Mouse (Mus musculus) gonadal fat pad, adult 2 months (tissue): ENCODE data around the gene Aplf. TPM values are rescaled to one million over a fixed set of nuclear protein-coding genes. Genes with fewer than 3 reads are reported as not detected.
"Not testable (repeated sequence)": the region's sequence is repeated elsewhere in the genome, so short reads cannot be mapped to it uniquely, and the experiment has no call there.

Experiments used
- DNase-seq: peaks from one replicate; pipeline ENCODE4 v3.0.0-alpha.2; 2012; ENCODE audit warnings: low read depth
- polyA plus RNA-seq: library from polyadenylated mRNA; depleted of rRNA; stranded (reverse); fragments of >200 nt; gene quantifications from 2 replicates; pipeline ENCODE4 v1.2.3, GENCODE M21; 2012; rRNA removed

Gene Aplf
- 4.2 and 4.4 TPM in 2 replicates for polyA plus RNA-seq

DNA sequence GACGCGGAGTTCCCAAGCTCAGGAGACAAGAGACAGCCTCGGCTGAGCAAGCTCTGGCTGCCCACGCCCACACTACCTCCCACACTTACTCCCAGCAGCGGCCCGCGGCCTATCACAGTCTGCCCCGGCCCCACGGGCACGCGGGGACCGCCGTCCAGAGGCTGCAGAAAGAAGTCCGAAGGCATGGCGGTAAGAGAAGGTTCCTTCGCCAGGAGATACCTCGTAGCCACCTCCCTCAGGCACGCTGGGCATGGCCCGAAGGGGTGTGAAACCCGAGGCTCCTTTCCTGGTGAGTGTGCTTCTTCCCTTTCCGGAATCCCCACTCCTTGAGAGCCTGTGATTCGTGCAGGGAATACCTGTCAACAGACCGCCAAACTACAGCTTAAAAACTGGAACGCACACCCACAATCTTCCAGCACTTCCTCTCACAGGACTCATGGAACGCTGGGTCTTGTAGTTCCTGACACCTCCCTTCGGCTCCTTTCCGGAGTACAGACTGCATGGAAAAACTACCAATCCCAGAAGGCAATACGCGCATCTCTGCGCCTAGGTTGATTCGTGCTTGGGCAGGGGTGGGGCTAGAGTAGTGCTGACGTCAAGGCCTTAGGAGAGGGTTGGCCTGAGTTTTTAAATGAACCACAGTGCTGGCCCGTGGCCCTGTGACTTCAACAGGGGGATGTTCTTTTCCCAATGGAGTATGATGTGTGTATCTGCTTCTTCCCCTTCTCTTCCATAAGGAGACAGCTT is at the start of gene Aplf:
Gene Aplf, minus strand, starts transcription at position 423 of the 747 bp plus-strand sequence.
- peak; percentile 100 for DNase-seq

DNA sequence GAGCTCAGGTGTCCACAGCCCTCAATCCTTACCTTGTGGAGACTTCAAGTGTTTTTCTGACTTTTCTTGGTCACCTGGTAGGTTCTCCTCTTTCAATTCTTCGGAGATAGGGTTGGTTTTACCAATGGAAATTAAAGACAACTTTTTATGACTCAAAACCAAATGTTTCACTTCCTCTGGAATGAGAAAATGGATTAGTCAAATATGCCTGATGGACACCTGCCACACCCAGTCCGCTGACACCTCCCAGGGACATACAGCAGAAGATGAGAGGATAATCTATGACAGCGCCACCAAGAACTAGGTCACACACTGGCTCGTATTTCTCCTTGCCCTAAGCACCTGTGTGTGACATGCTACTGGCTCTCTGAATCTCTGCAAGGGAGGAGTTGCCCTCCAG is 42.1 kb upstream of the Aplf start:
- DNase-seq: no peak

DNA sequence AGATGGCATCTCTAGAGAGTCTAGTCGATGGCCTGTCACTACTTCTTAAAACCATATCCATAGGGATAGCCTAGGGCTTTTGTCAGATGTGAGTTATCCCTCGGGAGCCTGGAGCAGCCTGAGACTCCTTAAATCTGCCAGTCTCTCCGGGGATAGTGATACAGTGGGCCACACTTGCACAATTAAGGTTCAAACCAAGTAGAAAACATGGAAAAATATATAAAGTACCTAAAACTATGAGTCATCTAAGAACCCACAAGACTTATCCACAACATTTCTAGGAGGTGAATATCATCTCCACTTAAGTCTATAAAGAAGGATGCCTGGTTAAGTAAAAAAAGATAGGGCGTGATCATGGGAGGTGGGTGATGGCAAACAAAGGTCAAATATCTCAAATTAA is 40.3 kb upstream of the Aplf start:
- DNase-seq: no peak

DNA sequence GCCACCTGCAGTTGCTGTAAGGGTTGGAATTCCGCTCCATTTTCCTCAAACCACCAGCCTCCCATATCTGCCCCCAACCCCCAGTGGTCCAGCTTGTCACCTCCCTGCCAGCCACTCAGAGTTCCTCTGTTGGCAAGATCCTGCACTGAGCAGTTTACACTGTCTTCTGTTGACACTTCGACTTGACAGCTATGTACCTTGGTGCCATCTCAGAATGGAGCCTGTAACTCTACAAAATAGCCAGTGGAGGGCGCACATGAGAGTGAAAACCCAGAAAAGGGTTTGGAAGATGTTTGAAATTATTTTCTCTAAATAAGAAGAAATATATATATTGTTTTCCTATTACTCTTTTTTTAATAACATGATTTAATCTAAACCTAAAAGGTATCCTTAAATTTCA is 34.3 kb upstream of the Aplf start:
- no peak for DNase-seq

GRCm38 (mm10) chr6:87696544-87696943 is 24.6 kb upstream of the Aplf start:
- no peak for DNase-seq

DNA sequence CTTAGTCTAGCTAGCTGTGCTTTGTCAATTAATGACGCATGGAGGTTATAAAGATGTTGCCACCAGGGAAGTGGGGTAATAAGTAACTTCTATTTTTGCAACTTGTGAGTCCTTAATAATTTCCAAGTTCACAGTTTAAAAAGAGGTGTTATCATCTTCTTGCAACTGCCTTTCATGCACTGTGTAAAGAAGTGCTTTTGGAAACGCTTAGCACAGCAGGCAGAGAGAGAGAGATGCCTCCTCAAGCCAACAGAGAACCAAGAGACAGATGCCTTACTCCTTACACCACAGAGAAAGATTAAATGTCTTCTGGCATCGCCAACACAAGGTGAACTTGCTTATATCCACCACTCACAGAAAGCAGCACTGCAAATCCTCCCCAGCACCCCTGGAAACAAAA is 24.0 kb upstream of the Aplf start:
- no peak for DNase-seq

- no peak for DNase-seq
Measured at GRCm38 (mm10) chr6:87680418-87680817, 8.4 kb upstream of the Aplf start.

GRCm38 (mm10) chr6:87672661-87673060 is 668 bp upstream of the Aplf start:
- DNase-seq: no peak

- no peak for DNase-seq
Measured at GRCm38 (mm10) chr6:87671353-87671752, 640 bp downstream of the Aplf start.

- no peak for DNase-seq
Measured at GRCm38 (mm10) chr6:87669894-87670588, 2.0 kb downstream of the Aplf start.

GRCm38 (mm10) chr6:87668733-87669132 is 3.3 kb downstream of the Aplf start:
- no peak for DNase-seq

- no peak for DNase-seq
Measured at GRCm38 (mm10) chr6:87667804-87668203, 4.2 kb downstream of the Aplf start.

DNA sequence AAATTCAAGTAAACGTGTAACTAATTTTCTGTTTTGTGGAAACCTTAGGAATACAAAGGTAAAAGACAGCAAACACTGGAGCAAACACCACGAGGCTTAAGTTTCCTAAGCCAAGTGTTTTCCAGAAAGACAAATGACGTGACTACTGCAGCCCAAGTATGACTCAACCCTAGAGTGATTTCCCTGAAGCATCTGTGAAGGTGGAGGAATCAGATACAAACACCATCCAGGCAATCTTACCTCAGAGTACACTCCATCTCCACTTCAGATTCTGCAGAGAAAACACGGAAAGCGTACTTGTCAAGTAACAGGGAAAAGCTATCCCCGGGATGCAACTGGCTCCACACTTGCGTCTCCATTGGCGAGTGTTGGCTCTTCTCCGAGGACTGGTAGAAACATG is 8.5 kb downstream of the Aplf start:
- no peak for DNase-seq

DNA sequence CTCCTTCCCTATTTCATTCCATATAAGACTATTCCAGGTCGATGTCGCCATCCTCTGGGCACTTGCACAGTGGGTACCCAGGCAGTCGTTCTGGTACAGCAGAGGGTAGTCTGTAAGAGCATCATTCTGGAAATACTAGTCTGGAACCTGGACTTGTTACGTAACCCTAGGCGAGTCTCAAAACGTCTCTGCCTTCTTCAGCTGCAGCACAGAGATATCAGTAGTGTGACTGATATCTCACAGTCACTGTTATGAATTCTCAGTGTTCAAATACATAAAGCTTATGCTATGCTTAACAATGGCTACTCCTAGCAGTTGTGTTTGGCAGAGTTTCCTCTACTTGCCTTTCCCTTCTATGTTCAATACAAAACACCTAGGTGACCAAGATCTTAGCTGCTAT is 9.8 kb downstream of the Aplf start:
- DNase-seq: no peak

DNA sequence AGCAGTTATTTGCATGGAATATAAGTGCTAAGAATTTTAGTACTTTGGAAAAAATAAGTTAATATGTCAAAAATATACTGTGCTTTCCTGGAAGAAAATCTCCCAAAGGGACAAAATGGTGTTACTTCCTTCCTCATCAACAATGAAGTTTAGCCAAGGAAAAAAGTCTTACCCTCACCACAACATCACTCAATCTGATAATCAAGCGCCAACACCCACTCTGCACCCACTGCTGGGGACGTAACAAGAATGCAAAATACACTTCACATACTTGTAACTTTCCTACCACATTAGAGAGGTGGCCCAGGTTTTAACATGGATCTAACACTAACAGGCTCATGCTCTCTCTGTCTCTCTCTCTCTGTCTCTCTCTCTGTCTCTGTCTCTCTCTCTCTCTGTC is 10.3 kb downstream of the Aplf start:
- DNase-seq: no peak

DNA sequence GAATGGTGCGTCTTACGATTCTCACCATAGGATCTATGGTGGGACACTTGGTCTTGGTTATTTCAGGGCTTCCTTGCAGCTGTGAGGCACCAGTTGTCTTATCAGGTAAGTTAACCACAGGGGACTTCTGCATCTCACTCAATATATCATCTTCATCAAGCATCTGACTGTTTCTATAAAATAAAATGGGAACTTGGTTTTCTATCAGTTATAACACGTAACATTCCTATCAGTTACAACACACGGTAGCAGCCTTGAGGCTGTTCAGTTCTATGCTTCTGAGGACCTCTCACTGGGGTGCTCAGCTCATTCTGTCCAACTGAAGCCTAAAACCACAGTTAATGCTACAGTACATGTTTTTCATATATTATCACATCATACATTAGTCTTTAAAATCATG is 13.2 kb downstream of the Aplf start:
- no peak for DNase-seq

DNA sequence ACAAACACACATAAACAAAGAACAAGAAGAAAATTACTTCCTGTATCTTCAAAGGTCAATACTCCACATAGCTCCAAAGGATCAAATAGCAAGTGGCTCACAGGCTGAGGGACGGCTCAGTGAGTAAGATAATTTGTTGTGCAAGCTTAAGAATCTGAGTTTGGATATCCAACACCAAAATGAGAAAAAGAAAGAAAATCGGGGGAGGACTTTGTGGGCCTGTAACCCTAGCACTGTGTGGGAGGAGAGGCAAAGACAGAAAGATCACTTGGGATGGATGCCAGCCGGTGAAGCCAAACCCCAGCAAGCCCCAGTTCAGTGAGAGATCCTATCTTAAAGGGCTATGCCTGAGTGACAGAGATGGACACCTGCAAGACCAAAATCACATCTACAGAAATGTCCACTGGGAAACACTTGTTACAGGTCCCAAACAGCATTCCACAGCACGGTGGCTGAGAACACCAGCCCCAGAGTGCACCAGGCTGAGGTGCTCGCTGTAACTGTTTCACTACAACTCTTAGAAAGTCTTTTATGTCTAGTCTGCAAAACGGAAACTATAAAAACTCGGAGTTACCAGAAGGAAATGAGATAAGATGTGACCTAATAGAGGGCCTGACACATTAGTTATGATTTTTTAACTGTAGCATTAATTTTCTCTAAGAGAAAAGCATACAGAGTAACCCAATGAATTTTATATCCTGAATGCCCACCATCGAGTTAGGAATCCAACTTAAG is 17.9 kb downstream of the Aplf start:
- no peak for DNase-seq

DNA sequence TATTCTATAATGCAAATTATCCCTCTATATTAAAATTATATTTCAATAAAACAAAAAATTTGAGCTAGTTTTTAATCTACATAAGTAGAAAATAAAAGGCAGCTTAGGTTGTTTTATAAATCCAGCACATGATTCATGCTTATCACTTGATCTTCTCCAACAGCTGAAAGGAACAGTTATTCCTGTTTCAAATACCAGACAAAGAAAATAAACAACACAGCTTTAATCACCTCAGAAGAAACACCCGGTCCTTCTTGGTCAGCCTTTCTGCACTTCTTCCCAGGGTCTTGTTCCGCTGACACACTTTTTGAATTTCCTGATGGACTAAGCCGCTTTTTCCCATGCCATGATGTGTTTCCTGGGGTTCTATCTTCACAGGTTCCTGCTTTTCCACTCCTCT is 18.5 kb downstream of the Aplf start:
- no peak for DNase-seq

DNA sequence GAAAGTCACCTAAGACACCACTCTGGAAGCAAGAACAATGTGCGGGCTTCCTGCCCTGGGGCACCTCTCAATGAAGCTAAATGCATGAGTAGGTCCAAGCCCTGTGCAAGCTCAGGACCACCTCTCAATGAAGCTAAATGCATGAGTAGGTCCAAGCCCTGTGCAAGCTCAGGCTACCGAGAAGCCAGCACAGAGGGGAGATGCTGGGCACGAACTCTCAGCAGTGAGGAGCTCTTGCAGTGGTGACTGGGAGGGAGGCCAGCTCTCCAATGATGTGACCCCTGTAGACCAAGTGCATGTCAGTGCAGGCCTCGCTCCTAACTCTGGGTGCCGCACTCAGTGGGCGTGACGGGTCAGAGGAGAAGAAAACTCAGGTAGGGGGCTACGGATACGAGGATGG is 19.3 kb downstream of the Aplf start:
- no peak for DNase-seq

DNA sequence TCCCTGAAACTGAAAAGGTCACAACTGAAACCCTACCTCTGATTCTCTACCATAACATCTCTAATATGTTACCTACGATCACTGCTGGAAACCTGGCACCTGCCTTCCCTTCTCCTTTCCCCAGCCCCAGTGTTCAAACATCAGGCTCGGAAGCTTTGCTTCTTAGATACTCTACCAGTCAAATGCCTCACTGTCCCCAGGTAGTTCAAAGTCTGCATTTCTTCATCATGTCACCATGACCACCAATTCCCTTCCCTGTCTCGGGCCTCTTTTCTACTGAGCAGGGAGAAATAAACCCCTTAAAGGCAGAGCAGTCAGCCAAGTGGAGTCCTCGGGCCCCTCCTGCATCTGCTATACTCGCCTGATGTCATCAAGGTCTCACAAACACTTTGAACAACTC is 20.2 kb downstream of the Aplf start:
- DNase-seq: no peak

GRCm38 (mm10) chr6:87638134-87638660 is 33.8 kb downstream of the Aplf start:
- DNase-seq: no peak

DNA sequence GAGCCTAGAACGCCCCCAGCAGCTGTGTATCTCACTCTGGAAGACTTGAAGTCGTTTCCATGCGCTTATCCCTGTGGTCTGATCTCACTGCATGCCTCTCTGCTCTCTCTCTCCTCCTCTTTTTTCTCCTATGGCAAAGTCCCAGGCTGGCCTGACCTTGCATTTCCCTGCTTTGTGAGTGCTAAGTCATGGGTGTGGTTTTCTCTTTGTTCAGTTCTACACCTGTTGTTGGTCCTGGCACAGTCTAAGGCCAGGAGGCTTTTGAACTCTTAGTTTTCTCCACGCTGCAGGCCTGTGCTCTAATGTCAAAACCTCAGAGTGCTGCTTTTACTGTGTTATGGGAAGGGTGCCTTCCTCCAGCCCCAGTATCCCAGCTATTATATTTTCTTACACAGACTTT is 39.8 kb downstream of the Aplf start:
- DNase-seq: no peak

DNA sequence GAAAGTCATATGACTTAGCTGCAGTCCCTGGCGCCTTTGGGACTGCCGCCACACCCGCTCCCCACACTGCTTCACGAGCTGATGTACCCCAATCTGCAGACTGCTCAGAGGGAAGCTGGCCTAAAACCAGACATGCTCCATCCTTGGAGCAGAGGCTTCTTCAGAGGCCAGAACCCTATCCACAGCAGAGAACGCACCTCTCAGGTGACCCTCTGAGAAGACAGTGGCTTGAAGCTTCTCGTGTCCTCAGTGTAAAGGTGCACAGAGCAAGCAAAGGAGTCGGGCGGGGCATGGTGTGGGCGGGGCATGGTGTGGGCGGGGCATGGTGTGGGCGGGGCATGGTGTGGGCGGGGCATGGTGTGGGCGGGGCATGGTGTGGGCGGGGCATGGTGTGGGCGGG is 43.1 kb downstream of the Aplf start:
- DNase-seq: not testable (repeated sequence)
